Mouse (Mus musculus): ENCODE measurements around the gene Fbln1. TPM values are rescaled to one million over a fixed set of nuclear protein-coding genes. Genes with fewer than 3 reads are reported as not detected.

The Fbln1 gene
- polyA plus RNA-seq, 1 experiment from 2014 or later = 71.0 TPM

- no peak for ATAC-seq (ENCODE audit: low read depth)
- H3K9me3 ChIP-seq = no peaks in the 10 kb centered on the region
- no peak overlapping the region for H3K4me2 ChIP-seq
- H3K36me3 ChIP-seq = 0 out of 2 replicates have a peak, but pooled peaks cover 4% of the 10 kb centered on the region
- no peak overlapping the region for H3K9ac ChIP-seq
- 90% methylated on average over 13 of the region's 13 CpGs for WGBS
- H3K4me1 ChIP-seq (replicated peaks) = no peaks in the 10 kb centered on the region
- H3K4me3 ChIP-seq = no peak overlapping the region
- H3K27ac ChIP-seq (replicated peaks) = no peak overlapping the region
- H3K27me3 ChIP-seq = no peaks in the 10 kb centered on the region
Observed at GRCm38 (mm10) chr15:85229960-85230535, 24.3 kb downstream of the Fbln1 start.

- Histone ChIP-seq H3K4me3 (no peak overlapping the region), H3K27ac (replicated peaks) (no peak overlapping the region), H3K9me3 (no peaks in the 10 kb centered on the region), H3K36me3 (0 out of 2 replicates have a peak, but pooled peaks cover 3% of the 10 kb centered on the region), H3K27me3 (no peaks in the 10 kb centered on the region), H3K4me2 (no peak overlapping the region), H3K9ac (no peak overlapping the region), H3K4me1 (replicated peaks) (no peaks in the 10 kb centered on the region)
- ATAC-seq (ENCODE audit: low read depth) = no peak
- 94% methylated on average over 14 of the region's 14 CpGs for WGBS
Observed at GRCm38 (mm10) chr15:85230613-85231012, 24.9 kb downstream of the Fbln1 start.

- H3K27me3 ChIP-seq = no peaks in the 10 kb centered on the region
Observed at GRCm38 (mm10) chr15:85231443-85232255, 25.9 kb downstream of the Fbln1 start.

GRCm38 (mm10) chr15:85232256-85232535, 26.4 kb downstream of the Fbln1 start:
- Histone ChIP-seq H3K9me3 (no peaks in the 10 kb centered on the region), H3K9ac (no peak overlapping the region), H3K4me2 (no peak overlapping the region), H3K4me1 (replicated peaks) (no peaks in the 10 kb centered on the region), H3K27me3 (no peaks in the 10 kb centered on the region), H3K27ac (replicated peaks) (no peak overlapping the region), H3K4me3 (no peak overlapping the region), H3K36me3 (0 out of 2 replicates have a peak, but pooled peaks cover 5% of the 10 kb centered on the region)
- ATAC-seq (ENCODE audit: low read depth) = no peak
- WGBS = 90% methylated on average over 4 of the region's 4 CpGs

More at GRCm38 (mm10) chr15:85231443-85232255, 25.9 kb downstream of the Fbln1 start:
- ATAC-seq (ENCODE audit: low read depth) = no peak
- Histone ChIP-seq H3K4me1 (replicated peaks) (no peaks in the 10 kb centered on the region), H3K9ac (no peak overlapping the region), H3K36me3 (0 out of 2 replicates have a peak, but pooled peaks cover 3% of the 10 kb centered on the region), H3K27ac (replicated peaks) (no peak overlapping the region), H3K9me3 (no peaks in the 10 kb centered on the region), H3K4me2 (no peak overlapping the region), H3K4me3 (no peak overlapping the region)
- 88% methylated on average over 13 of the region's 13 CpGs for WGBS

GRCm38 (mm10) chr15:85232543-85233250, 26.9 kb downstream of the Fbln1 start:
- Histone ChIP-seq H3K4me1 (replicated peaks) (no peaks in the 10 kb centered on the region), H3K9me3 (no peaks in the 10 kb centered on the region), H3K4me3 (no peak overlapping the region), H3K36me3 (0 out of 2 replicates have a peak, but pooled peaks cover 10% of the 10 kb centered on the region), H3K27ac (replicated peaks) (no peak overlapping the region), H3K9ac (no peak overlapping the region), H3K4me2 (no peak overlapping the region), H3K27me3 (no peaks in the 10 kb centered on the region)
- ATAC-seq (ENCODE audit: low read depth) = no peak
- WGBS = 95% methylated on average over 25 of the region's 25 CpGs

- WGBS = 91% methylated on average over 4 of the region's 4 CpGs
Observed at GRCm38 (mm10) chr15:85233251-85233611, 27.5 kb downstream of the Fbln1 start.

GRCm38 (mm10) chr15:85233690-85234089, 27.9 kb downstream of the Fbln1 start:
- 88% methylated on average over 4 of the region's 4 CpGs for WGBS
- Histone ChIP-seq H3K4me2 (no peak overlapping the region), H3K27ac (replicated peaks) (no peak overlapping the region), H3K27me3 (no peaks in the 10 kb centered on the region), H3K9ac (no peak overlapping the region), H3K36me3 (peaks cover 16% of the 10 kb centered on the region; the same call in 1 of the 2 replicates), H3K9me3 (no peaks in the 10 kb centered on the region), H3K4me1 (replicated peaks) (no peaks in the 10 kb centered on the region), H3K4me3 (no peak overlapping the region)
- no peak for ATAC-seq (ENCODE audit: low read depth)

More at GRCm38 (mm10) chr15:85233251-85233611, 27.5 kb downstream of the Fbln1 start:
- no peak overlapping the region for H3K27ac ChIP-seq (replicated peaks)
- H3K4me1 ChIP-seq (replicated peaks) = no peaks in the 10 kb centered on the region
- H3K36me3 ChIP-seq = peaks cover 15% of the 10 kb centered on the region; the same call in 1 of the 2 replicates
- no peaks in the 10 kb centered on the region for H3K27me3 ChIP-seq
- no peak overlapping the region for H3K4me2 ChIP-seq
- no peak overlapping the region for H3K9ac ChIP-seq
- ATAC-seq (ENCODE audit: low read depth) = no peak
- H3K9me3 ChIP-seq = no peaks in the 10 kb centered on the region
- H3K4me3 ChIP-seq = no peak overlapping the region

GRCm38 (mm10) chr15:85238821-85239745, 33.3 kb downstream of the Fbln1 start:
- Histone ChIP-seq H3K9me3 (no peaks in the 10 kb centered on the region), H3K4me1 (replicated peaks) (no peaks in the 10 kb centered on the region), H3K27me3 (no peaks in the 10 kb centered on the region), H3K4me2 (no peak overlapping the region), H3K27ac (replicated peaks) (no peak overlapping the region), H3K36me3 (peaks cover 45% of the 10 kb centered on the region), H3K4me3 (no peak overlapping the region), H3K9ac (no peak overlapping the region)
- 90% methylated on average over 22 of the region's 22 CpGs for WGBS
- no peak for ATAC-seq (ENCODE audit: low read depth)

GRCm38 (mm10) chr15:85240086-85240485, 34.3 kb downstream of the Fbln1 start:
- peaks cover 52% of the 10 kb centered on the region for H3K36me3 ChIP-seq
- H3K27ac ChIP-seq (replicated peaks) = no peak overlapping the region
- H3K9ac ChIP-seq = no peak overlapping the region
- ATAC-seq (ENCODE audit: low read depth) = no peak
- H3K27me3 ChIP-seq = no peaks in the 10 kb centered on the region
- WGBS = 95% methylated on average over 4 of the region's 4 CpGs
- no peaks in the 10 kb centered on the region for H3K4me1 ChIP-seq (replicated peaks)
- no peaks in the 10 kb centered on the region for H3K9me3 ChIP-seq
- no peak overlapping the region for H3K4me2 ChIP-seq
- H3K4me3 ChIP-seq = no peak overlapping the region

GRCm38 (mm10) chr15:85241856-85242255, 36.1 kb downstream of the Fbln1 start:
- Histone ChIP-seq H3K4me1 (replicated peaks) (no peaks in the 10 kb centered on the region), H3K4me3 (no peak overlapping the region), H3K4me2 (no peak overlapping the region), H3K27ac (replicated peaks) (no peak overlapping the region), H3K9ac (no peak overlapping the region), H3K9me3 (no peaks in the 10 kb centered on the region), H3K36me3 (peaks cover 52% of the 10 kb centered on the region), H3K27me3 (no peaks in the 10 kb centered on the region)
- ATAC-seq (ENCODE audit: low read depth) = no peak
- WGBS = 93% methylated on average over 7 of the region's 7 CpGs

GRCm38 (mm10) chr15:85244414-85245161, 38.8 kb downstream of the Fbln1 start:
- Histone ChIP-seq H3K9me3 (no peaks in the 10 kb centered on the region), H3K27ac (replicated peaks) (no peak overlapping the region), H3K27me3 (no peaks in the 10 kb centered on the region), H3K4me2 (no peak overlapping the region), H3K4me1 (replicated peaks) (no peaks in the 10 kb centered on the region), H3K4me3 (no peak overlapping the region), H3K9ac (no peak overlapping the region), H3K36me3 (peaks cover 32% of the 10 kb centered on the region)
- ATAC-seq (ENCODE audit: low read depth) = no peak
- 89% methylated on average over 13 of the region's 13 CpGs for WGBS

Data from neural tube, embryonic 13.5 days (tissue).